Mouse (Mus musculus): Measurements from ENCODE around the gene Adcy4. TPM values are rescaled to one million over a fixed set of nuclear protein-coding genes. Genes with fewer than 3 reads are reported as not detected.

Gene Adcy4
- 14.3 and 17.3 TPM in 2 replicates for total RNA-seq (2021)
- long read RNA-seq, experiment 1, partial matches to known transcripts, result 2 of 9 reads
- long read RNA-seq, experiment 1, other reads (novel, unspliced or antisense), result 2 of 9 reads
- long read RNA-seq, experiment 2, partial matches to known transcripts, result 1 of 11 reads
- long read RNA-seq, experiment 2, other reads (novel, unspliced or antisense), result 5 of 11 reads

GRCm38 (mm10) chr14:55783958-55784235 lies at the start of gene Adcy4:
Gene Adcy4 (minus strand): TSS chr14:55784095.
- no peak for DNase-seq

- DNase-seq, result no peak
Observed at GRCm38 (mm10) chr14:55833126-55833525, 49.2 kb upstream of the Adcy4 start.

- DNase-seq, result no peak
Observed at GRCm38 (mm10) chr14:55830331-55830730, 46.4 kb upstream of the Adcy4 start.

- no peak for DNase-seq
Observed at GRCm38 (mm10) chr14:55829854-55830253, 46.0 kb upstream of the Adcy4 start.

GRCm38 (mm10) chr14:55828716-55829263 lies 44.9 kb upstream of the Adcy4 start:
- no peak for DNase-seq

GRCm38 (mm10) chr14:55826551-55827340 lies 42.9 kb upstream of the Adcy4 start:
- no peak for DNase-seq

GRCm38 (mm10) chr14:55826142-55826541 lies 42.2 kb upstream of the Adcy4 start:
- no peak for DNase-seq

GRCm38 (mm10) chr14:55825216-55826051 lies 41.5 kb upstream of the Adcy4 start:
- peak; percentile 57 for DNase-seq

GRCm38 (mm10) chr14:55824481-55825215 lies 40.8 kb upstream of the Adcy4 start:
- peak; percentile 82 for DNase-seq

GRCm38 (mm10) chr14:55824001-55824480 lies 40.1 kb upstream of the Adcy4 start:
- DNase-seq, result peak; percentile 72

GRCm38 (mm10) chr14:55822991-55823762 lies 39.3 kb upstream of the Adcy4 start, which contains the start of gene Nfatc4:
Gene Nfatc4 (plus strand): TSS chr14:55823144.
- DNase-seq, result peak; percentile 87

- peak; percentile 92 for DNase-seq
Observed at GRCm38 (mm10) chr14:55822435-55822990, 38.6 kb upstream of the Adcy4 start.

GRCm38 (mm10) chr14:55820576-55820975 lies 36.7 kb upstream of the Adcy4 start:
- no peak for DNase-seq

- no peak for DNase-seq
Observed at GRCm38 (mm10) chr14:55819845-55820405, 36.0 kb upstream of the Adcy4 start.

GRCm38 (mm10) chr14:55815310-55815751 lies 31.4 kb upstream of the Adcy4 start:
- DNase-seq, result peak; percentile 89

GRCm38 (mm10) chr14:55814885-55815284 lies 31.0 kb upstream of the Adcy4 start:
- DNase-seq, result peak; percentile 85

- DNase-seq, result no peak
Observed at GRCm38 (mm10) chr14:55795380-55796163, 11.7 kb upstream of the Adcy4 start.

GRCm38 (mm10) chr14:55793946-55794345 lies 10.1 kb upstream of the Adcy4 start:
- DNase-seq, result no peak

- no peak for DNase-seq
Observed at GRCm38 (mm10) chr14:55793461-55793860, 9.6 kb upstream of the Adcy4 start.

All from adrenal gland, postnatal 14 days (tissue).